Mouse (Mus musculus) frontal cortex, postnatal 36 days (tissue): ENCODE results near the gene Atp2c2.
A peak's percentile ranks its signal among the peaks of the same experiment; 100 is the strongest.

Source experiments
- DNase-seq, 2 experiments: peaks; one replicate each; pipeline ENCODE4 v3.0.0; 2022; ENCODE audit warnings: low spot score in 2 of 2

Gene Atp2c2

GRCm38 (mm10) chr8:119742409-119742808, 42.6 kb downstream of the Atp2c2 start:
- DNase-seq = no peak

GRCm38 (mm10) chr8:119743291-119744026, 43.6 kb downstream of the Atp2c2 start:
- DNase-seq = peak; percentile 6 to 24

GRCm38 (mm10) chr8:119744604-119745003, 44.8 kb downstream of the Atp2c2 start:
- DNase-seq = no peak

GRCm38 (mm10) chr8:119755238-119756146, 55.7 kb downstream of the Atp2c2 start:
- no peak for DNase-seq

- no peak for DNase-seq
Measured at GRCm38 (mm10) chr8:119756147-119756461, 56.3 kb downstream of the Atp2c2 start.

- no peak for DNase-seq
Measured at GRCm38 (mm10) chr8:119756538-119756937, 56.7 kb downstream of the Atp2c2 start.

GRCm38 (mm10) chr8:119761692-119762091, 61.9 kb downstream of the Atp2c2 start:
- DNase-seq = no peak

- DNase-seq = no peak
Measured at GRCm38 (mm10) chr8:119762226-119763220, 62.7 kb downstream of the Atp2c2 start.

- no peak for DNase-seq
Measured at GRCm38 (mm10) chr8:119765311-119765710, 65.5 kb downstream of the Atp2c2 start.

GRCm38 (mm10) chr8:119765761-119766444, 66.1 kb downstream of the Atp2c2 start:
- DNase-seq = no peak

- DNase-seq = no peak
Measured at GRCm38 (mm10) chr8:119776668-119777245, 76.9 kb downstream of the Atp2c2 start.

- peak; percentile 22 to 42 for DNase-seq
Measured at GRCm38 (mm10) chr8:119777765-119778164, 78.0 kb downstream of the Atp2c2 start.

GRCm38 (mm10) chr8:119778263-119778662, 78.5 kb downstream of the Atp2c2 start, which contains the start of gene Tldc1:
Tldc1 (minus strand) TSS chr8:119778416.
- peak; percentile 99 to 100 for DNase-seq

GRCm38 (mm10) chr8:119779013-119779737, 79.4 kb downstream of the Atp2c2 start:
- peak; percentile 81 to 89 for DNase-seq

GRCm38 (mm10) chr8:119780402-119781049, 80.7 kb downstream of the Atp2c2 start:
- DNase-seq = no peak

- no peak for DNase-seq
Measured at GRCm38 (mm10) chr8:119781086-119781840, 81.5 kb downstream of the Atp2c2 start.

GRCm38 (mm10) chr8:119782715-119783114, 82.9 kb downstream of the Atp2c2 start:
- peak; percentile 68 to 84 for DNase-seq

GRCm38 (mm10) chr8:119783579-119783978, 83.8 kb downstream of the Atp2c2 start:
- no peak for DNase-seq

- DNase-seq = no peak
Measured at GRCm38 (mm10) chr8:119784141-119784574, 84.3 kb downstream of the Atp2c2 start.
